Comparison of ENCODE assay signal across 8 mouse cellular contexts in genomic region chr13:5860651-5861156, GRCm38 (mm10). TPM values are rescaled to one million over a fixed set of nuclear protein-coding genes. Genes with fewer than 3 reads are reported as not detected.
A peak's percentile ranks its signal among the peaks of the same experiment; 100 is the strongest.
DNase-seq lines count a peak whose midpoint lies in the region; ATAC-seq and TF ChIP-seq lines count a peak whose summit lies in the region.

No protein-coding gene starts in this region.

- WGBS in embryonic facial prominence, embryonic 14.5 days, result under 1% methylated on average over 20 of the region's 27 CpGs
- under 1% methylated on average over 27 of the region's 27 CpGs for WGBS in liver, embryonic 12.5 days (ENCODE audit: insufficient replicate concordance)

- H3ac ChIP-seq in myocyte (ENCODE audit: control insufficient read depth, insufficient read length), result peak overlapping the region; percentile 14

- peak overlapping the region; percentile 97 for H3K9ac ChIP-seq in ES-Bruce4 (ENCODE audit: low read depth, poor library complexity, severe bottlenecking)
- H3K9ac ChIP-seq in embryonic facial prominence, embryonic 14.5 days (ENCODE audit: low read depth, low read length), result peak overlapping the region; percentile 93
- peak overlapping the region; percentile 91 for H3K9ac ChIP-seq in liver, embryonic 12.5 days

- H3K79me2 ChIP-seq in myocyte (ENCODE audit: control insufficient read depth, insufficient read depth), result peaks cover 42% of the 10 kb centered on the region

- ATAC-seq in embryonic facial prominence, embryonic 14.5 days (ENCODE audit: low read depth), result peak; percentile 42
- ATAC-seq in liver, embryonic 12.5 days, result peak; percentile 51

- H3K4me2 ChIP-seq in embryonic facial prominence, embryonic 14.5 days (ENCODE audit: low read depth, low read length), result peak overlapping the region; percentile 63
- H3K4me2 ChIP-seq in liver, embryonic 12.5 days, result peak overlapping the region; percentile 87
- H3K4me2 ChIP-seq in myocyte (ENCODE audit: low read depth), result peak overlapping the region; percentile 70

- peaks cover 8% of the 10 kb centered on the region for H3K4me1 ChIP-seq in ES-Bruce4 (ENCODE audit: control insufficient read depth, insufficient read depth, low read length)
- peaks cover 10% of the 10 kb centered on the region for H3K4me1 ChIP-seq in embryonic facial prominence, embryonic 14.5 days (ENCODE audit: control insufficient read depth, insufficient read depth, low read length)
- H3K4me1 ChIP-seq in liver, embryonic 12.5 days, result peaks cover 32% of the 10 kb centered on the region

- TF ChIP-seq POLR2A in ES-Bruce4 (IDR thresholded peaks at IDR 0.05; ENCODE audit: insufficient read depth, low read length), result no peak
- peak; percentile 89 for TF ChIP-seq POLR2A in myocyte (IDR thresholded peaks at IDR 0.05; ENCODE audit: insufficient read length, low read depth)

- TF ChIP-seq EP300 in ES-Bruce4 (IDR thresholded peaks at IDR 0.05; ENCODE audit: insufficient read depth, low read depth, low read length), result no peak

- H3K4me3 ChIP-seq in ES-Bruce4 (ENCODE audit: low read depth, low read length) (peak overlapping the region; percentile 94), myocyte (peak overlapping the region; percentile 70)
- H3K4me3 ChIP-seq in embryonic facial prominence, embryonic 14.5 days (ENCODE audit: low read depth, low read length), result peak overlapping the region; percentile 78
- H3K4me3 ChIP-seq in liver, embryonic 12.5 days, result peak overlapping the region; percentile 79

- peak; percentile 60 for DNase-seq in gastrocnemius, adult 18-20 months (ENCODE audit: low spot score)
- DNase-seq in gastrocnemius, postnatal 25 days, result no peak
- DNase-seq in embryonic facial prominence, embryonic 14.5 days (ENCODE audit: low spot score), result peak; percentile 72
- peak; percentile 71 for DNase-seq in heart, postnatal 4 days
- peak; percentile 75 for DNase-seq in thymus, postnatal 4 days

- no peaks in the 10 kb centered on the region for H3K9me3 ChIP-seq in ES-Bruce4 (replicated peaks; ENCODE audit: control insufficient read depth, insufficient read depth, low read length, poor library complexity, severe bottlenecking)
- no peaks in the 10 kb centered on the region for H3K9me3 ChIP-seq in embryonic facial prominence, embryonic 14.5 days (ENCODE audit: control insufficient read depth, low read length)
- H3K9me3 ChIP-seq in liver, embryonic 12.5 days (replicated peaks), result no peaks in the 10 kb centered on the region

- H3K36me3 ChIP-seq in ES-Bruce4 (ENCODE audit: control insufficient read depth, insufficient read depth, low read length, poor library complexity, severe bottlenecking) (peaks cover 14% of the 10 kb centered on the region), myocyte (ENCODE audit: control insufficient read depth, insufficient read depth) (peaks cover 14% of the 10 kb centered on the region)
- H3K36me3 ChIP-seq in embryonic facial prominence, embryonic 14.5 days (ENCODE audit: control insufficient read depth, insufficient read depth, low read length), result peaks cover 14% of the 10 kb centered on the region
- peaks cover 12% of the 10 kb centered on the region for H3K36me3 ChIP-seq in liver, embryonic 12.5 days

- peak overlapping the region; percentile 79 for H3K27ac ChIP-seq in ES-Bruce4 (ENCODE audit: insufficient read depth, low read length)
- peak overlapping the region; percentile 98 for H3K27ac ChIP-seq in embryonic facial prominence, embryonic 14.5 days (replicated peaks; ENCODE audit: low read depth, low read length)
- peak overlapping the region; percentile 93 for H3K27ac ChIP-seq in liver, embryonic 12.5 days

- TF ChIP-seq CTCF in ES-Bruce4 (IDR thresholded peaks at IDR 0.05; ENCODE audit: low read depth, low read length), result no peak

- H3K27me3 ChIP-seq in ES-Bruce4 (ENCODE audit: control insufficient read depth, insufficient read depth, low read length, poor library complexity, severe bottlenecking) (no peaks in the 10 kb centered on the region), myocyte (ENCODE audit: control insufficient read depth, insufficient read depth, insufficient read length) (no peaks in the 10 kb centered on the region)
- no peaks in the 10 kb centered on the region for H3K27me3 ChIP-seq in embryonic facial prominence, embryonic 14.5 days (replicated peaks; ENCODE audit: control insufficient read depth, insufficient read depth, low read length)
- no peaks in the 10 kb centered on the region for H3K27me3 ChIP-seq in liver, embryonic 12.5 days (replicated peaks)

TF ChIP-seq in myocyte, 11 proteins besides CTCF, POLR2A, EP300 and RAD21:
- peak in 1 of 3 experiments; percentile 39 for TF ChIP-seq MYOG (IDR thresholded peaks at IDR 0.05; ENCODE audit: control insufficient read depth in 1 of 3, insufficient read depth in 1 of 3, insufficient read length in 2 of 3, low read depth in 2 of 3)
- TF ChIP-seq E2F4 (IDR thresholded peaks at IDR 0.05; ENCODE audit: insufficient read depth), result no peak
- no peak for TF ChIP-seq MAX (IDR thresholded peaks at IDR 0.05; ENCODE audit: low read depth)
- peak in 2 of 3 experiments; percentile 16 to 30 for TF ChIP-seq MYOD1 (IDR thresholded peaks at IDR 0.05; ENCODE audit: control insufficient read depth in 1 of 3, insufficient read length in 2 of 3, low read depth in 2 of 3)

RNA-seq across cellular contexts. Expression of gene Klf6, which starts 0.6 kb away (rescaled TPM):
- total RNA-seq in gastrocnemius, adult 18-20 months (2021), result 10 to 100 TPM; 23.4 to 34.7 TPM
- 10 to 100 TPM; 22.0 to 23.9 TPM for total RNA-seq in gastrocnemius, postnatal 25 days (2021)
- polyA plus RNA-seq in ES-Bruce4 (2011; ENCODE audit: insufficient read depth, insufficient read length, low read depth, missing spikeins) (80.3 and 84.0 TPM in 2 replicates), myocyte (2012; fragmentation: generic; extraction: Trizol) (21.2 TPM)
- polyA plus RNA-seq in embryonic facial prominence, embryonic 14.5 days (2014; fragmentation: Nextera tagmentation; extraction: Ambion mirVana), result 85.0 and 86.1 TPM in 2 replicates
- total RNA-seq in heart, postnatal 4 days (2021), result 10 to 100 TPM; 62.0 to 68.7 TPM
- 24.7 and 26.3 TPM in 2 replicates for polyA plus RNA-seq in liver, embryonic 12.5 days (2016; fragmentation: Nextera tagmentation; extraction: Ambion mirVana)
